Mouse (Mus musculus): ENCODE data around the gene Atxn1.
A peak's percentile ranks its signal among the peaks of the same experiment; 100 is the strongest.

The Atxn1 gene

GRCm38 (mm10) chr13:45863779-45864178 lies 101.0 kb downstream of the Atxn1 start:
- no peak for DNase-seq (ENCODE audit: low read depth)

- DNase-seq (ENCODE audit: low read depth) = no peak
Measured at GRCm38 (mm10) chr13:45861885-45862605, 102.8 kb downstream of the Atxn1 start.

GRCm38 (mm10) chr13:45861098-45861580 lies 103.7 kb downstream of the Atxn1 start:
- no peak for DNase-seq (ENCODE audit: low read depth)

- DNase-seq (ENCODE audit: low read depth) = no peak
Measured at GRCm38 (mm10) chr13:45859081-45859709, 105.6 kb downstream of the Atxn1 start.

GRCm38 (mm10) chr13:45857416-45857815 lies 107.4 kb downstream of the Atxn1 start:
- no peak for DNase-seq (ENCODE audit: low read depth)

GRCm38 (mm10) chr13:45854531-45854930 lies 110.3 kb downstream of the Atxn1 start:
- no peak for DNase-seq (ENCODE audit: low read depth)

- no peak for DNase-seq (ENCODE audit: low read depth)
Measured at GRCm38 (mm10) chr13:45853691-45854090, 111.1 kb downstream of the Atxn1 start.

- no peak for DNase-seq (ENCODE audit: low read depth)
Measured at GRCm38 (mm10) chr13:45852288-45852687, 112.5 kb downstream of the Atxn1 start.

- DNase-seq (ENCODE audit: low read depth) = no peak
Measured at GRCm38 (mm10) chr13:45851746-45852145, 113.1 kb downstream of the Atxn1 start.

- no peak for DNase-seq (ENCODE audit: low read depth)
Measured at GRCm38 (mm10) chr13:45851156-45851555, 113.7 kb downstream of the Atxn1 start.

- no peak for DNase-seq (ENCODE audit: low read depth)
Measured at GRCm38 (mm10) chr13:45850181-45850974, 114.4 kb downstream of the Atxn1 start.

GRCm38 (mm10) chr13:45849145-45850023 lies 115.4 kb downstream of the Atxn1 start:
- DNase-seq (ENCODE audit: low read depth) = peak; percentile 83

GRCm38 (mm10) chr13:45842511-45843055 lies 122.2 kb downstream of the Atxn1 start:
- no peak for DNase-seq (ENCODE audit: low read depth)

- no peak for DNase-seq (ENCODE audit: low read depth)
Measured at GRCm38 (mm10) chr13:45839901-45840300, 124.9 kb downstream of the Atxn1 start.

- DNase-seq (ENCODE audit: low read depth) = no peak
Measured at GRCm38 (mm10) chr13:45837609-45838220, 127.1 kb downstream of the Atxn1 start.

- no peak for DNase-seq (ENCODE audit: low read depth)
Measured at GRCm38 (mm10) chr13:45836377-45837054, 128.3 kb downstream of the Atxn1 start.

GRCm38 (mm10) chr13:45834300-45834699 lies 130.5 kb downstream of the Atxn1 start:
- no peak for DNase-seq (ENCODE audit: low read depth)

- DNase-seq (ENCODE audit: low read depth) = no peak
Measured at GRCm38 (mm10) chr13:45832695-45833350, 132.0 kb downstream of the Atxn1 start.

GRCm38 (mm10) chr13:45829341-45829936 lies 135.4 kb downstream of the Atxn1 start:
- DNase-seq (ENCODE audit: low read depth) = no peak

All from c-Kit-positive CD71-positive TER-119-negative erythroid progenitor cells, embryonic 14.5 days (primary cell).